Mouse (Mus musculus) liver, adult 2 months (tissue): ENCODE results near the gene Gm28308. TPM values are rescaled to one million over a fixed set of nuclear protein-coding genes. Genes with fewer than 3 reads are reported as not detected.

Source experiments
- DNase-seq: peaks from one replicate; pipeline ENCODE4 v3.0.0-alpha.2; 2011; ENCODE audit warnings: low read depth, low spot score; ENCODE audit errors: extremely low read depth
- H3K27ac ChIP-seq: fragments of 200-500 bp; replicated peaks from 2 replicates; pipeline ENCODE4 v1.5.1; 2012; ENCODE audit warnings: low read depth, mild to moderate bottlenecking, control low read depth, inconsistent platforms, low read length; ENCODE audit not compliant: insufficient read depth
- H3K27me3 ChIP-seq: fragments of 200-500 bp; 2 replicates; pipeline ENCODE4 v1.6.1; 2012; ENCODE audit warnings: mild to moderate bottlenecking, moderate library complexity, low read length, inconsistent platforms; ENCODE audit not compliant: control insufficient read depth, insufficient read depth
- H3K36me3 ChIP-seq: fragments of 200-500 bp; 2 replicates; pipeline ENCODE4 v1.6.1; 2012; ENCODE audit warnings: low read length, inconsistent platforms; ENCODE audit not compliant: control insufficient read depth, insufficient read depth
- H3K4me1 ChIP-seq: fragments of 200-500 bp; 2 replicates; pipeline ENCODE4 v1.6.1; 2011; ENCODE audit warnings: low read length; ENCODE audit not compliant: control insufficient read depth, insufficient read depth
- H3K4me3 ChIP-seq: fragments of 200-500 bp; 2 replicates; pipeline ENCODE4 v1.5.1; 2011; ENCODE audit warnings: low read depth, mild to moderate bottlenecking, control low read depth, low read length, moderate library complexity; ENCODE audit not compliant: insufficient read depth
- H3K79me2 ChIP-seq: fragments of 200-500 bp; 2 replicates; pipeline ENCODE4 v1.6.1; 2012; ENCODE audit warnings: inconsistent platforms, mild to moderate bottlenecking, low read length, moderate library complexity; ENCODE audit not compliant: control insufficient read depth, insufficient read depth
- H3K9ac ChIP-seq: fragments of 200-500 bp; 2 replicates; pipeline ENCODE4 v1.6.1; 2012; ENCODE audit warnings: low read depth, mild to moderate bottlenecking, control low read depth, inconsistent platforms, low read length
- CTCF ChIP-seq: fragments of 200-500 bp; IDR thresholded peaks from 2 replicates; pipeline ENCODE4 v1.5.1; 2011; ENCODE audit warnings: low read depth, low read length, control low read depth
- POLR2A ChIP-seq: fragments of 200-500 bp; IDR thresholded peaks from 2 replicates; pipeline ENCODE4 v1.6.1; 2011; ENCODE audit warnings: low read length, control low read depth; ENCODE audit not compliant: insufficient read depth; ENCODE audit errors: extremely low read depth
- WGBS: fragments of 180-500 bp; shearing (Covaris S2); methylation state at CpG from one replicate; pipeline ENCODE4 v1.1.7; 2018; 5-methylcytosine and 5-hydroxymethylcytosine counted together
- polyA plus RNA-seq: library from polyadenylated mRNA; depleted of rRNA; stranded (reverse); fragments of >200 nt; gene quantifications from 2 replicates; pipeline ENCODE4 v1.2.3, GENCODE M21; 2012; rRNA removed
- total RNA-seq: library from RNA; depleted of rRNA; stranded (reverse); fragments of >200 nt; gene quantifications from 2 replicates; pipeline ENCODE4 v1.2.3, GENCODE M21; 2014; rRNA removed

Gene Gm28308
- total and polyA plus RNA-seq, 2 experiments: not detected

- no peak for TF ChIP-seq CTCF
- TF ChIP-seq POLR2A: no peak
- Histone ChIP-seq H3K79me2 (no peaks in the 10 kb centered on the region), H3K27ac (no peak overlapping the region), H3K4me3 (no peak overlapping the region), H3K27me3 (no peaks in the 10 kb centered on the region), H3K36me3 (no peaks in the 10 kb centered on the region), H3K9ac (no peak overlapping the region), H3K4me1 (no peaks in the 10 kb centered on the region)
- no peak for DNase-seq
- WGBS: 79% methylated on average over 9 of the region's 9 CpGs
Measured at GRCm38 (mm10) chr6:52137841-52138535, 75.2 kb downstream of the Gm28308 start.

GRCm38 (mm10) chr6:52123673-52124072 lies 89.5 kb downstream of the Gm28308 start:
- no peak overlapping the region for H3K27ac ChIP-seq
- H3K27me3 ChIP-seq: no peaks in the 10 kb centered on the region
- H3K4me1 ChIP-seq: no peaks in the 10 kb centered on the region
- DNase-seq: no peak
- H3K79me2 ChIP-seq: no peaks in the 10 kb centered on the region
- H3K9ac ChIP-seq: no peak overlapping the region
- no peak overlapping the region for H3K4me3 ChIP-seq
- no peak for TF ChIP-seq POLR2A
- TF ChIP-seq CTCF: no peak
- WGBS: 83% methylated on average over 4 of the region's 4 CpGs
- no peaks in the 10 kb centered on the region for H3K36me3 ChIP-seq

- H3K4me3 ChIP-seq: no peak overlapping the region
- H3K27ac ChIP-seq: no peak overlapping the region
- WGBS: 63% methylated on average over 3 of the region's 3 CpGs
- no peaks in the 10 kb centered on the region for H3K4me1 ChIP-seq
- H3K36me3 ChIP-seq: no peaks in the 10 kb centered on the region
- no peaks in the 10 kb centered on the region for H3K27me3 ChIP-seq
- TF ChIP-seq CTCF: no peak
- no peak for TF ChIP-seq POLR2A
- no peak overlapping the region for H3K9ac ChIP-seq
- DNase-seq: no peak
- no peaks in the 10 kb centered on the region for H3K79me2 ChIP-seq
Measured at GRCm38 (mm10) chr6:52121173-52121572, 92.0 kb downstream of the Gm28308 start.

- Histone ChIP-seq H3K27me3 (no peaks in the 10 kb centered on the region; the same call in 1 of the 2 replicates), H3K4me3 (no peak overlapping the region), H3K36me3 (no peaks in the 10 kb centered on the region), H3K4me1 (no peaks in the 10 kb centered on the region), H3K9ac (no peak overlapping the region), H3K79me2 (no peaks in the 10 kb centered on the region), H3K27ac (no peak overlapping the region)
- WGBS: 51% methylated on average over 6 of the region's 6 CpGs
- no peak for DNase-seq
- TF ChIP-seq CTCF: no peak
Measured at GRCm38 (mm10) chr6:52118903-52119635, 94.1 kb downstream of the Gm28308 start.

- H3K36me3 ChIP-seq: no peaks in the 10 kb centered on the region
- no peak overlapping the region for H3K9ac ChIP-seq
- 22% methylated on average over 5 of the region's 5 CpGs for WGBS
- no peak overlapping the region for H3K4me3 ChIP-seq
- no peaks in the 10 kb centered on the region for H3K79me2 ChIP-seq
- H3K4me1 ChIP-seq: no peaks in the 10 kb centered on the region
- TF ChIP-seq CTCF (no peak), POLR2A (no peak)
- no peaks in the 10 kb centered on the region; the same call in 1 of the 2 replicates for H3K27me3 ChIP-seq
- no peak overlapping the region for H3K27ac ChIP-seq
- DNase-seq: no peak
Measured at GRCm38 (mm10) chr6:52115899-52116298, 97.2 kb downstream of the Gm28308 start.

Other genes starting within 250 kb of the Gm28308 start
- 12.8 and 15.6 TPM in 2 replicates for gene Skap2, start 200.8 kb downstream of the Gm28308 start, total RNA-seq
- 3.9 and 4.0 TPM in 2 replicates for gene Skap2, start 200.8 kb downstream of the Gm28308 start, polyA plus RNA-seq
- 0.13 TPM in 1 of 2 replicates, not detected in the other for gene Hoxa1, start 55.0 kb downstream of the Gm28308 start, total RNA-seq
- gene Hoxa1, start 55.0 kb downstream of the Gm28308 start, polyA plus RNA-seq: 0.10 and 0.18 TPM in 2 replicates
- gene Hoxa2, start 48.5 kb downstream of the Gm28308 start, total RNA-seq: 0.09 and 0.40 TPM in 2 replicates
- gene Hoxa2, start 48.5 kb downstream of the Gm28308 start, polyA plus RNA-seq: 0.27 and 0.34 TPM in 2 replicates
- 0.09 TPM in 1 of 2 replicates, not detected in the other for gene 5730596B20Rik, start 35.8 kb downstream of the Gm28308 start, total RNA-seq
- gene 5730596B20Rik, start 35.8 kb downstream of the Gm28308 start, polyA plus RNA-seq: 0.02 TPM in 2 replicates
- 0.28 TPM in 1 of 2 replicates, not detected in the other for gene Hoxa4, start 21.6 kb downstream of the Gm28308 start, total RNA-seq
- gene Hoxa4, start 21.6 kb downstream of the Gm28308 start, polyA plus RNA-seq: 0.23 and 0.39 TPM in 2 replicates
- gene Hoxa5, start 8.8 kb downstream of the Gm28308 start, total RNA-seq: 0.28 and 0.40 TPM in 2 replicates
- gene Hoxa5, start 8.8 kb downstream of the Gm28308 start, polyA plus RNA-seq: 0.10 and 0.16 TPM in 2 replicates
- gene Hoxa6, start 4.6 kb downstream of the Gm28308 start, total RNA-seq: not detected in 2 replicates
- gene Hoxa6, start 4.6 kb downstream of the Gm28308 start, polyA plus RNA-seq: not detected in 2 replicates
- 0.09 and 0.20 TPM in 2 replicates for gene Hoxa3, start within 50 bp of the Gm28308 start, total RNA-seq
- gene Hoxa3, start within 50 bp of the Gm28308 start, polyA plus RNA-seq: 0.20 and 0.42 TPM in 2 replicates
- gene Hoxa7, start 8.5 kb upstream of the Gm28308 start, total RNA-seq: 0.13 TPM in 1 of 2 replicates, not detected in the other
- gene Hoxa7, start 8.5 kb upstream of the Gm28308 start, polyA plus RNA-seq: 0.04 TPM in 1 of 2 replicates, not detected in the other
- gene Hoxa9, start 17.8 kb upstream of the Gm28308 start, total RNA-seq: not detected in 2 replicates
- 0.06 and 0.10 TPM in 2 replicates for gene Hoxa9, start 17.8 kb upstream of the Gm28308 start, polyA plus RNA-seq
- not detected in 2 replicates for gene Hoxa10, start 27.5 kb upstream of the Gm28308 start, total RNA-seq
- not detected in 2 replicates for gene Hoxa10, start 27.5 kb upstream of the Gm28308 start, polyA plus RNA-seq
- gene Hoxa11, start 32.5 kb upstream of the Gm28308 start, total RNA-seq: not detected in 2 replicates
- gene Hoxa11, start 32.5 kb upstream of the Gm28308 start, polyA plus RNA-seq: not detected in 2 replicates
- not detected in 2 replicates for gene Hoxa13, start 47.5 kb upstream of the Gm28308 start, total RNA-seq
- not detected in 2 replicates for gene Hoxa13, start 47.5 kb upstream of the Gm28308 start, polyA plus RNA-seq
- gene Evx1, start 100.2 kb upstream of the Gm28308 start, total RNA-seq: not detected in 2 replicates
- gene Evx1, start 100.2 kb upstream of the Gm28308 start, polyA plus RNA-seq: not detected in 2 replicates